Mouse (Mus musculus): ENCODE results near the gene Ercc5.

Gene Ercc5

GRCm38 (mm10) chr1:44173903-44174302 lies 26.4 kb downstream of the Ercc5 start:
- no peak for DNase-seq (ENCODE audit: low read depth, low spot score)

- DNase-seq (ENCODE audit: low read depth, low spot score), result no peak
These were observed 30.5 kb downstream of the Ercc5 start for GRCm38 (mm10) chr1:44178086-44178485.

GRCm38 (mm10) chr1:44186396-44186795 lies 38.9 kb downstream of the Ercc5 start:
- DNase-seq (ENCODE audit: low read depth, low spot score), result no peak

- DNase-seq (ENCODE audit: low read depth, low spot score), result peak; percentile 80
These were observed 51.0 kb downstream of the Ercc5 start for GRCm38 (mm10) chr1:44198273-44199171.

GRCm38 (mm10) chr1:44202876-44203275 lies 55.3 kb downstream of the Ercc5 start:
- no peak for DNase-seq (ENCODE audit: low read depth, low spot score)

GRCm38 (mm10) chr1:44214443-44214842 lies 66.9 kb downstream of the Ercc5 start:
- DNase-seq (ENCODE audit: low read depth, low spot score), result peak; percentile 10

GRCm38 (mm10) chr1:44216352-44217116 lies 69.0 kb downstream of the Ercc5 start:
- DNase-seq (ENCODE audit: low read depth, low spot score), result peak; percentile 48

GRCm38 (mm10) chr1:44217118-44217517 lies 69.6 kb downstream of the Ercc5 start:
- peak; percentile 91 for DNase-seq (ENCODE audit: low read depth, low spot score)

GRCm38 (mm10) chr1:44218876-44219275 lies 71.3 kb downstream of the Ercc5 start, which contains the start of gene Mettl21e:
Gene Mettl21e (minus strand): TSS chr1:44218961.
- peak; percentile 52 for DNase-seq (ENCODE audit: low read depth, low spot score)

GRCm38 (mm10) chr1:44229044-44229443 lies 81.5 kb downstream of the Ercc5 start:
- peak; percentile 73 for DNase-seq (ENCODE audit: low read depth, low spot score)

All from brain, adult 2 months (tissue).